Mouse (Mus musculus) thymus, adult 18-20 months (tissue): ENCODE data around the gene Macf1.
"Not testable (repeated sequence)": the region's sequence is repeated elsewhere in the genome, so short reads cannot be mapped to it uniquely, and the experiment has no call there.

ENCODE experiments used
- DNase-seq, 2 experiments: peaks; one replicate each; pipeline ENCODE4 v3.0.0; 2022; ENCODE audit warnings: mixed read lengths in 2 of 2

The Macf1 gene

GRCm38 (mm10) chr4:123632116-123632515 lies 52.0 kb downstream of the Macf1 start:
- not testable (repeated sequence) for DNase-seq

- DNase-seq = no peak
Observed at GRCm38 (mm10) chr4:123631654-123632053, 52.5 kb downstream of the Macf1 start.

- no peak for DNase-seq
Observed at GRCm38 (mm10) chr4:123627683-123628082, 56.5 kb downstream of the Macf1 start.

- DNase-seq = no peak
Observed at GRCm38 (mm10) chr4:123625332-123626072, 58.7 kb downstream of the Macf1 start.

- no peak for DNase-seq
Observed at GRCm38 (mm10) chr4:123624438-123624837, 59.7 kb downstream of the Macf1 start.

- DNase-seq = no peak
Observed at GRCm38 (mm10) chr4:123623742-123624151, 60.4 kb downstream of the Macf1 start.

- no peak for DNase-seq
Observed at GRCm38 (mm10) chr4:123621732-123622131, 62.4 kb downstream of the Macf1 start.

GRCm38 (mm10) chr4:123617727-123618389 lies 66.3 kb downstream of the Macf1 start:
- no peak for DNase-seq

- DNase-seq = no peak
Observed at GRCm38 (mm10) chr4:123616971-123617370, 67.2 kb downstream of the Macf1 start.

- no peak for DNase-seq
Observed at GRCm38 (mm10) chr4:123616501-123616900, 67.7 kb downstream of the Macf1 start.

GRCm38 (mm10) chr4:123613309-123613947 lies 70.7 kb downstream of the Macf1 start:
- DNase-seq = no peak

- no peak for DNase-seq
Observed at GRCm38 (mm10) chr4:123611940-123612339, 72.2 kb downstream of the Macf1 start.

- no peak for DNase-seq
Observed at GRCm38 (mm10) chr4:123611241-123611640, 72.9 kb downstream of the Macf1 start.

GRCm38 (mm10) chr4:123607174-123607573 lies 77.0 kb downstream of the Macf1 start:
- DNase-seq = no peak

- DNase-seq = no peak
Observed at GRCm38 (mm10) chr4:123605948-123606347, 78.2 kb downstream of the Macf1 start.

GRCm38 (mm10) chr4:123605309-123605708 lies 78.9 kb downstream of the Macf1 start:
- DNase-seq = no peak

- no peak for DNase-seq
Observed at GRCm38 (mm10) chr4:123602700-123603261, 81.4 kb downstream of the Macf1 start.

- DNase-seq = no peak
Observed at GRCm38 (mm10) chr4:123601036-123601435, 83.1 kb downstream of the Macf1 start.

- no peak for DNase-seq
Observed at GRCm38 (mm10) chr4:123598519-123599228, 85.5 kb downstream of the Macf1 start.

- no peak for DNase-seq
Observed at GRCm38 (mm10) chr4:123594381-123594806, 89.8 kb downstream of the Macf1 start.

GRCm38 (mm10) chr4:123593664-123594063 lies 90.5 kb downstream of the Macf1 start:
- no peak for DNase-seq

- DNase-seq = no peak
Observed at GRCm38 (mm10) chr4:123592046-123592445, 92.1 kb downstream of the Macf1 start.
